Mouse (Mus musculus): ENCODE results near the gene Ephb2.

Gene Ephb2

GRCm38 (mm10) chr4:136638890-136639289 is 196.9 kb downstream of the Ephb2 start:
- no peak for DNase-seq

DNA sequence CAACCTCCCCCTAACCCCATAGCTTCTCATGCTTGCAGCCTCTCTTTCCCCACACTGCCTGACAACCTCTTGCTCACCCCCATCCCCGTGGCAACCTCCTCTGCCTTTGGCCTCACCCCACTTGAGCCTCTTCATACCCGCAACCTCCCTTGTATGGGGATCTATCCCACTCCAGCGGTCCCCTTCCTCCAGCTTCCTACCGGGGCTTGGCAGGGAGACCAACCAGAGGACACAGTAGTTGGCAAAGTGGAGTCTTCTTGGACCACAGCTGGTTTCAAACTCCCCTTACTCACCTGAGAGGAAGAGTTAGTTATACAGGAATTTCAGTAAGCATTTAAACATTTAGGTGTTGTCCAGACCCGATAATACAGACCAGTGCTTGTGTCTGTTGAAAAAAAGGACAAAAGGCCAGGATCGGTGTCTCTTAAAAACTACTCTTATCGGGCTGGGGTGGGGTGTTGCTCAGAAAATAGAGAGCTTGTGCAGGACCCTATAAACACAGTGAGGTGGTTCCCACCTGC is 197.5 kb downstream of the Ephb2 start:
- DNase-seq, result no peak

DNA sequence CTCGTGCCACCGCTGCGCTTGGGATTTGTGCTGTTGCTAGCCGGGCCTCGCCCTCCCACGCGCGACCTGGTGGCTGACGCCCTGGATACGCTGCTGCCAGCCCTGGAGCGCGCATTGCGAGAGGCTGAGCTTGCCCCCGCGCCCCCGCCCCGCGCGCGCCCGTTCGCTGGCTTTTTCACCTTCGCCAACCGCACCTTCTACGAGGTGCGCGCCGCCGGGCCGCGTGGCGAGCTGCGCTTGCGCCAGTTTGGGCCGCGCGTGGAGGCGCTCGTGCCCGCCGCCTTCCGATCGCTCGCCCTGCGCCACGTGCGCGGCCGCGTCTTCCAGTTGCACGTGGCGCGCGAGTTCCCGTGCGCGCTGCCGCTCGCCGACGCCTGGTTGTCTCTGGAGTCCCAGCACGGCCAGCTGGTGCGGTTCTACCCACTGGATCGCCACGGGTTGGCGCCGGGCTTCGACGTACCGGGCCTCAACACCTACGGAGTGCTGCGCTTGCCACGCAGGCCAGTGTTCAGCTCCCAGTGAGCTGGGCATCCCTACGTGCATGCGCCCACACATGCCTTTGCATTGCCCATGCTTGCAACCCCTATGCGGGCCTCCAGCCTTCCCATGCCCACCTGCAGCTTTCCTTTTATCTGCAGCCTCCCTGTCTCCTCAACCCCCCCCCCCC is 198.1 kb downstream of the Ephb2 start:
- DNase-seq, result peak; percentile 31

- no peak for DNase-seq
Measured at GRCm38 (mm10) chr4:136636983-136637562, 198.7 kb downstream of the Ephb2 start.

GRCm38 (mm10) chr4:136636511-136636910 is 199.3 kb downstream of the Ephb2 start:
- DNase-seq, result no peak

DNA sequence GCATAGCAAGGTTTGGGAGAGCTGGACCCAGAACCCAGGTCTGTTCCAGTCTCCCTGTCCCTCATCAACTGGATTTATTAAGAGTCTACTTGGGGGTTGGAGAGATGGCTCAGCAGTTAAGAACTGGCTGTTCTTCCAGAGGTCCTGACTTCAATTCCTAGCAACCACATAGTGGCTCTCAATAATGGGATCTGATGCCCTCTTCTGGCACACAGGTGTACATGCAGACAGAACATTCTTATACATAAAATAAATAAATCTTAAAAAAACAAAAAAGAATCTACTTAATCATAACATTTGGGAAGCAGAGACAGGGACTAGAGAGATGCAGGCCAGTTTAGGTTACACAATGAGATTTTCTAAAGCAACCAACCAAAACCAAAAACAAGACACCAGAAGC is 199.8 kb downstream of the Ephb2 start:
- no peak for DNase-seq

DNA sequence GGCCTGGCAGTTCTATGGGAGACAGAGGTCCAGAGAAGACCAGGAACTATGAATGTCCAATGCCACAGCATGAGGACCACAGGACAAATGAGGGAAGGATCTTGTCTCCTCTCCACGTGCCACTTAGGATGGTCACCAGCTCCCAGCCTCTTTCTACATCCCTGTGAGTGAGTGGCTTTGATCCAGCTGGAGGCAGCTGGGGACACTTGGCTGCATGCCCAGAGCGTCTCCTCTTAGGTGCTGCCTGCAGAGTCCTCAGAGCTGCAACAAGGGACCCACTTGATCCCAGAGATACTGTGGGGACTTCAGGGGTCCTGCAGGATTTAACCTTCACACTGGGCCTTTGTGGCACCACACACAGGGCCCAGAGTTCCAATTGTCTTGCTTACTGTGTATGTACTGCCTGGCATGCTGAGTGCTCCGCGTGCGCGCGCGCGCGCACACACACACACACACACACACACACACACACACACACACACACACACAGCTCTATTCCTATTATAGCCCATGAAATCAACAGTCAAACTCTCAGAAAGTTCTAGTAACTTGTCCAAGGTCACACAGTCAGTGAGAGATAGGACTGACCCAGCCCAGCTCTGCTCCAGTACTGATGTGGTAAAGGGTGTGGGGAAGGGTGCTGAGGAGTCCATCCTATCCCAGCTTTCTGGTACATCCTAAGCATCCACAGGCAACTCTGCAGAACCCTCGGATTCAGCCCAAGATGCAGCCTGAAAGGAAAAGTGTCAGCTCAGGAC is 204.4 kb downstream of the Ephb2 start:
- DNase-seq, result no peak

- DNase-seq, result no peak
Measured at GRCm38 (mm10) chr4:136626590-136626989, 209.2 kb downstream of the Ephb2 start.

- no peak for DNase-seq
Measured at GRCm38 (mm10) chr4:136622388-136622787, 213.4 kb downstream of the Ephb2 start, which contains the start of gene Lactbl1. Gene Lactbl1, plus strand, starts transcription at chr4:136622621.

DNA sequence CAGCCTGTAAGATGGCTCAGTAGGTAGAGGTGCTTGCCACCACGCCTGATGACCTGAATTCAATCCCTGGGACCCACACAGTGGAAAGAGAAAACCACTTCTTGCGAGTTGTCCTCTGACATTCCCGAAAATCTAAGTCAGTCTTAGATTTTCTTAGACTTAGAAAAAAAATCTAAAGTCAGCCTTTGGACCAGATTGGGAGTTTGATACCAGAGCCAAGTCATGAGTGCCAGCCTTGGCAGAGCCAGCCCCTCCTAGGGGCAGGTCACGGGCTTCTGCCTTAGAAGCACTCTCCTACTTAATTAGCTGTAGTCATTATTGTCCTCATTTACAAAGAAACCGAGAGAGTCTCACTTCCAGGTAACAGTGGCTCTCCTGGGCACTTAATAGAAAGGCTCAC is 213.8 kb downstream of the Ephb2 start:
- DNase-seq, result no peak

DNA sequence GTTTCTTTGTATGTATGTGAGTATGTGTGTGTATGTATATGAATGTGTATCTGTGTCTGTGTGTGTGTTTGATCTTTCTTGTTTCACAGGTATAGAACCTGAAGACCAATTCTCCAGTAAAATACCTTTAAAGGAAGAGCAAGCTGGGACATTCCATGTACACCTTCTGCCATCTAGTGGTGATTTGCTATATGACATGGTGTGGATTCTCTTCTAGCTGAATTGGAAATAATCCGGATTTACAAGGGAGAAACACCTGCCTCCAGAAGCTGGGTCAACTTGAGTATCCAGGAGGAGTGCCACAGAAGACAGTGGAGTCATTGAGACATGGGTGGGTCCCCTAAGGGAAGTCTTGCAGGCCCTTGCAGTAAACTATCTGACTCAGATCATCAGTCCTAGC is 214.5 kb downstream of the Ephb2 start:
- peak; percentile 68 for DNase-seq

- no peak for DNase-seq
Measured at GRCm38 (mm10) chr4:136613657-136614056, 222.1 kb downstream of the Ephb2 start.

- DNase-seq, result no peak
Measured at GRCm38 (mm10) chr4:136610387-136610856, 225.4 kb downstream of the Ephb2 start, which contains the start of gene Tex46. Gene Tex46, plus strand, starts transcription at chr4:136610437.

DNA sequence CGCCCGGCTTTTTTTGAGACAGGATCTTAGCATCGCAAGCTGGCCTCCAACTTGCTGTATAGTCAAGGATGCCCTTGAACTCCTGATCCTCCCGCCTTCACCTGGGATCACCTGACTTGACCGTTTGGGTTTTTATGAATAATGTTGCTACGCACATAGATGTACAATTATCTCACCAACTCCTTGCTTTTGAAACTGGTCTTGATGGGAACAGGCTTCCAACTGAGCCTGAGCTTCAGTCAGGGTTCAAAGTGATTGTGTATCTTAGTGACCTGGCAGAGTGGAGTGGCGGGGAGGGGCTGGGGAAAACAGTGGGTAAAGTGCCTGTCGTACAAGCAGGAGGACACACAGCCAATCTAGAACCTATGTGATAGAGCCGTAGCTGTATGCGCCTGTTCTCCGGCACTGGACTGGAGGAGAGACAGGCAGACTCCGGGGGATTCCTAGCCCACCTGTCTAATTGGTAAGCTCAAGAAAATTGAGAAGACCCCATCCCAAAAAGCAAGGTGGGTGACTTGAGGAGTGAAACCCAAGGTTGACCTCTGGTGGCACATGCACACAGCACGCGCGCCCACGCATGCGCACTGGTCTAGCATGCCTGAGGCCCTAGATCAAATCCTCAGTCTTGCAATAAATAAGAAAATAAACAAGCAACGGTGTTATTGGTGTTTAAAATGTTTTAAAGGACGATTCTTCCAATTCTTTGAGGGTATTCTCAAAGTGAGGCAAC is 229.9 kb downstream of the Ephb2 start:
- no peak for DNase-seq

DNA sequence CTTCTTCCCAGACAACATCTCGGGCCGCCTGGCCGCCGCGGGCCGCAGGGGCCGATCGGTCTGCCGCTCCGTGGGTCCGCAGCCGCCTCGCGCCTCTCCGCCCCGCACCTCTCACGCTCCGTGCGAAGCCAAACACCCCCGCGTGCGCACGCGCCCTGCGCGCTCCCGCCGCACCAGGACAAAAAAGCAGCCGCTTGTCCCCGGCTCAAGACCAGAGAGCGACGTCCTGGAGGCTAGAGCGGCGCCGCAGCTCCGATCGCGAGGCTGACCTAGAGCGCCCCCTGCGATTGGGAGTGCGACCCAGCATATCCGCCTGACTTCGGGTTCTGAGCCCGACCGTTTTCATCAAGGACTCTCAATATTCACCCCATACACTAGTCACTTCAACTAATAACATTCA is 233.2 kb downstream of the Ephb2 start, which contains the start of gene Kdm1a:
Gene Kdm1a (minus strand): TSS at position 156 of the 400 bp plus-strand sequence.
- peak; percentile 96 for DNase-seq

GRCm38 (mm10) chr4:136602018-136602554 is 233.7 kb downstream of the Ephb2 start:
- DNase-seq, result peak; percentile 38

- DNase-seq, result peak; percentile 57
Measured at GRCm38 (mm10) chr4:136601476-136601875, 234.3 kb downstream of the Ephb2 start.

DNA sequence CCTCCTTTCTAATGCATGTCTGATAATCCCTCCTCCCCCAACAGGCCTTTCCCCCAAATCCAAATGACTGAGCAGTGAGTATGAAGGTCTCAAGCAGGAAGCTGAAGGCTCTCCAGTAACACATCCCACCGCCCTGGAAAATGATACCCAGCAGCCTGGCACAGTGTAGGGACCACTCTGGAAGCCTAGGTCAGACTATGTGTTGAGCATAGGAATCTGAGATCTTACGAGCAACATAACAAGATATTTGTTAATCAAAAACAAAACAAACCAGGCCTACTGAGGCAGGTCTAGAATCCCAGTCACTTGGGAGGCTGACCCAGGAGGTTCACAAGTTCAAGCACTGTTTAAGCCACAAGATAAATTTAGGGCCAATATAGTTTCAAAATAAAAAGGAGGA is 235.3 kb downstream of the Ephb2 start:
- no peak for DNase-seq

DNA sequence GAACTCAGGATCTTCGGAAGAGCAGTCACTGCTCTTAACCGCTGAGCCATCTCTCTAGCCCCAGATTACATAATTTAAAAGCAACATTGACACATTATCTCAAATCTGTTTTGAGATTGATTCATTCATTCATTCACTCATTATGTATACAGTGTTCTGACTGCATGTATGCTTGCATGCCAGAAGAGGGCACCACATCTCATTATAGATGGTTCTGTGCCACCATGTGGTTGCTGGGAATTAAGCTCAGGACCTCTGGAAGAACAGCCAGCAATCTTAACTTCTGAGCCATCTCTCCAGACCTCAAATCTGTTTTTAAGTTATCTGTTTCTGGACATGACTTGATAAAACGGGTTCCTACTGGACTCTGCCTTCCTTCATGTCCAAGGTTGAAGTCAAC is 235.9 kb downstream of the Ephb2 start:
- no peak for DNase-seq

DNA sequence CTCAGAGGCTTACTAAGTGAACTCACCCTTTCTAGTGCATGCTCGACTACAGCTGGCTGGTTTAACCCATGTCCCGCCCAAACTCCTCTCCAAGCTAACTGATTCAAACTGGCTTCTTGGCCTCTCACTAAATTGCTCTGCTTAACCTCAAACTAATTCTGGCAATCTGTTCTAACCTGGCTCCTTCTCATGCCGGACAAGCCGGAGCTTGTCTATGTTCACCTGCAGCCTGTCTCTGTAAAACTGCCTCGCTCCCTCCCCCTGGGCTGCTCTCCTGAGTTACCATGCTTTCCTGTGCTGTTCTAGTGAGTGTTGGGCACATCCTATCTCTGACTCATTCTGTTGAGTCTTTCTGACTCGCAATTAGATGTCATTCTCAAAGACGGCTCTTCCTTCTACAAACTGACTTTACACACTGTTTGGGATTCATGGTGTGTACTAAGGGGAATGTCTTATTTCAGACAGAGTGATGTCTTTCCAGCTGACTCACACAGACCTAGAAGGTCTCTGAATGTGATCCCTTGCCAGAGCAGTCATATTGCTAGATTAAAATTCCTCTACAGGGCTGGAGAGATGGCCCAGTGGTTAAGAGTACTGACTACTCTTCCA is 237.4 kb downstream of the Ephb2 start:
- DNase-seq, result no peak

Data from cerebellum, adult 8-10 months (tissue).